Mouse (Mus musculus): ENCODE measurements around the gene Olfr16. TPM values are rescaled to one million over a fixed set of nuclear protein-coding genes. Genes with fewer than 3 reads are reported as not detected.

Gene Olfr16
- total and polyA plus RNA-seq, 3 experiments, result not detected

GRCm38 (mm10) chr1:172955376-172955775 lies 5.2 kb downstream of the Olfr16 start:
- Histone ChIP-seq H3K9ac (ENCODE audit: low read depth, low read length) (no peak overlapping the region), H3K4me1 (ENCODE audit: control insufficient read depth, insufficient read depth, low read length) (no peaks in the 10 kb centered on the region), H3K27ac (no peak overlapping the region), H3K27me3 (ENCODE audit: control insufficient read depth, insufficient read depth, low read length) (no peaks in the 10 kb centered on the region), H3K79me2 (replicated peaks; ENCODE audit: control insufficient read depth, insufficient read depth, low read length) (no peaks in the 10 kb centered on the region), H3K36me3 (ENCODE audit: control insufficient read depth, insufficient read depth, low read length) (no peaks in the 10 kb centered on the region), H3K4me3 (no peak overlapping the region)
- no peak for DNase-seq
- intact Hi-C loops (cut with DNase I), result no loop called here
- WGBS, result 47% methylated on average over 4 of the region's 4 CpGs
- TF ChIP-seq CTCF (IDR thresholded peaks at IDR 0.05), result no peak
- TF ChIP-seq EP300 (IDR thresholded peaks at IDR 0.05; ENCODE audit: insufficient read depth, low read depth, low read length), result no peak
- TF ChIP-seq POLR2A (IDR thresholded peaks at IDR 0.05; ENCODE audit: insufficient read depth, low read depth, low read length), result no peak

- no peak for TF ChIP-seq EP300 (IDR thresholded peaks at IDR 0.05; ENCODE audit: insufficient read depth, low read depth, low read length)
- TF ChIP-seq CTCF (IDR thresholded peaks at IDR 0.05), result no peak
- intact Hi-C loops (cut with DNase I), result no loop called here
- no peak for DNase-seq
- no peaks in the 10 kb centered on the region for H3K79me2 ChIP-seq (replicated peaks; ENCODE audit: control insufficient read depth, insufficient read depth, low read length)
- WGBS, result 26% methylated on average over 1 of the region's 1 CpGs
- H3K4me3 ChIP-seq, result no peak overlapping the region
- H3K27me3 ChIP-seq (ENCODE audit: control insufficient read depth, insufficient read depth, low read length), result no peaks in the 10 kb centered on the region
- H3K36me3 ChIP-seq (ENCODE audit: control insufficient read depth, insufficient read depth, low read length), result no peaks in the 10 kb centered on the region
- H3K27ac ChIP-seq, result no peak overlapping the region
- no peak overlapping the region for H3K9ac ChIP-seq (ENCODE audit: low read depth, low read length)
- H3K4me1 ChIP-seq (ENCODE audit: control insufficient read depth, insufficient read depth, low read length), result no peaks in the 10 kb centered on the region
Observed at GRCm38 (mm10) chr1:172960452-172960851, 10.2 kb downstream of the Olfr16 start.

- Histone ChIP-seq H3K79me2 (replicated peaks; ENCODE audit: control insufficient read depth, insufficient read depth, low read length) (no peaks in the 10 kb centered on the region), H3K4me1 (ENCODE audit: control insufficient read depth, insufficient read depth, low read length) (no peaks in the 10 kb centered on the region), H3K36me3 (ENCODE audit: control insufficient read depth, insufficient read depth, low read length) (no peaks in the 10 kb centered on the region), H3K27ac (no peak overlapping the region), H3K9ac (ENCODE audit: low read depth, low read length) (no peak overlapping the region), H3K4me3 (no peak overlapping the region), H3K27me3 (ENCODE audit: control insufficient read depth, insufficient read depth, low read length) (no peaks in the 10 kb centered on the region)
- 63% methylated on average over 12 of the region's 12 CpGs for WGBS
- no peak for TF ChIP-seq POLR2A (IDR thresholded peaks at IDR 0.05; ENCODE audit: insufficient read depth, low read depth, low read length)
- no peak for TF ChIP-seq CTCF (IDR thresholded peaks at IDR 0.05)
- no peak for TF ChIP-seq EP300 (IDR thresholded peaks at IDR 0.05; ENCODE audit: insufficient read depth, low read depth, low read length)
- intact Hi-C loops (cut with DNase I), result no loop called here
- no peak for DNase-seq
Observed at GRCm38 (mm10) chr1:172989794-172990634, 39.8 kb downstream of the Olfr16 start.

GRCm38 (mm10) chr1:172990635-172991009 lies 40.4 kb downstream of the Olfr16 start:
- 74% methylated on average over 3 of the region's 3 CpGs for WGBS
- Histone ChIP-seq H3K4me1 (ENCODE audit: control insufficient read depth, insufficient read depth, low read length) (no peaks in the 10 kb centered on the region), H3K9ac (ENCODE audit: low read depth, low read length) (no peak overlapping the region), H3K4me3 (no peak overlapping the region), H3K27me3 (ENCODE audit: control insufficient read depth, insufficient read depth, low read length) (no peaks in the 10 kb centered on the region), H3K79me2 (replicated peaks; ENCODE audit: control insufficient read depth, insufficient read depth, low read length) (no peaks in the 10 kb centered on the region), H3K36me3 (ENCODE audit: control insufficient read depth, insufficient read depth, low read length) (no peaks in the 10 kb centered on the region), H3K27ac (no peak overlapping the region)
- intact Hi-C loops (cut with DNase I), result no loop called here
- TF ChIP-seq EP300 (IDR thresholded peaks at IDR 0.05; ENCODE audit: insufficient read depth, low read depth, low read length) (no peak), POLR2A (IDR thresholded peaks at IDR 0.05; ENCODE audit: insufficient read depth, low read depth, low read length) (no peak), CTCF (IDR thresholded peaks at IDR 0.05) (no peak)
- DNase-seq, result no peak

Other genes with a start within 250 kb of the Olfr16 start
- gene Apcs, start 55.4 kb upstream of the Olfr16 start, total RNA-seq (2021), result not detected
- gene Apcs, start 55.4 kb upstream of the Olfr16 start, polyA plus RNA-seq (2012; rRNA removed), result not detected in 2 replicates
- gene Olfr1408, start 187.0 kb downstream of the Olfr16 start, total RNA-seq (2021), result not detected
- not detected in 2 replicates for gene Olfr1408, start 187.0 kb downstream of the Olfr16 start, polyA plus RNA-seq (2012; rRNA removed)
- not detected for gene Olfr1406, start 240.2 kb downstream of the Olfr16 start, total RNA-seq (2021)
- gene Olfr1406, start 240.2 kb downstream of the Olfr16 start, polyA plus RNA-seq (2012; rRNA removed), result not detected in 2 replicates
- gene Olfr218, start 247.4 kb downstream of the Olfr16 start, total RNA-seq (2021), result not detected
- gene Olfr218, start 247.4 kb downstream of the Olfr16 start, polyA plus RNA-seq (2012; rRNA removed), result not detected in 2 replicates

All from heart, adult 2 months (tissue).